Mouse (Mus musculus) limb, embryonic 14.5 days (tissue): ENCODE data around the gene Camk2g. TPM values are rescaled to one million over a fixed set of nuclear protein-coding genes. Genes with fewer than 3 reads are reported as not detected.

ENCODE experiments used
- ATAC-seq: fragments of 200-750 bp; cut with Nextera tagmentation; 2 replicates; pipeline ENCODE4 v1.8.0; 2017; ENCODE audit warnings: low read depth, moderate number of reproducible peaks, moderate TSS enrichment; ENCODE audit not compliant: low FRiP score
- DNase-seq: peaks from one replicate; pipeline ENCODE4 v3.0.0-alpha.2; 2015; ENCODE audit warnings: low spot score
- H3K27ac ChIP-seq: fragments of 300-500 bp; sonication (generic); replicated peaks from 2 replicates; pipeline ENCODE4 v1.5.1; 2014; ENCODE audit warnings: low read depth, mild to moderate bottlenecking, low read length, moderate library complexity, mixed read lengths
- H3K27me3 ChIP-seq: fragments of 300-500 bp; sonication (generic); 2 replicates; pipeline ENCODE4 v1.6.1; 2014; ENCODE audit warnings: low read length, mixed read lengths; ENCODE audit not compliant: control insufficient read depth, insufficient read depth
- H3K36me3 ChIP-seq: fragments of 300-500 bp; sonication (generic); 2 replicates; pipeline ENCODE4 v1.6.1; 2014; ENCODE audit warnings: mild to moderate bottlenecking, low read length, moderate library complexity, mixed read lengths; ENCODE audit not compliant: control insufficient read depth, insufficient read depth
- H3K4me1 ChIP-seq: fragments of 300-500 bp; sonication (generic); 2 replicates; pipeline ENCODE4 v1.6.1; 2014; ENCODE audit warnings: antibody characterized with exemption, low read length, mixed read lengths; ENCODE audit not compliant: control insufficient read depth, insufficient read depth
- H3K4me2 ChIP-seq: fragments of 300-500 bp; sonication (generic); replicated peaks from 2 replicates; pipeline ENCODE4 v1.6.1; 2014; ENCODE audit warnings: low read depth, mild to moderate bottlenecking, low read length, moderate library complexity; ENCODE audit not compliant: severe bottlenecking
- H3K4me3 ChIP-seq: fragments of 300-500 bp; sonication (generic); replicated peaks from 2 replicates; pipeline ENCODE4 v1.5.1; 2014; ENCODE audit warnings: low read length
- H3K9ac ChIP-seq: fragments of 300-500 bp; sonication (generic); 2 replicates; pipeline ENCODE4 v1.6.1; 2014; ENCODE audit warnings: mild to moderate bottlenecking, low read depth, low read length, moderate library complexity; ENCODE audit not compliant: severe bottlenecking
- H3K9me3 ChIP-seq: fragments of 300-500 bp; sonication (generic); 2 replicates; pipeline ENCODE4 v1.6.1; 2016; ENCODE audit warnings: low read length; ENCODE audit not compliant: control insufficient read depth
- POLR2A ChIP-seq: fragments of 200-500 bp; IDR thresholded peaks from 2 replicates; pipeline ENCODE4 v1.8.0; 2012; ENCODE audit warnings: inconsistent platforms, mild to moderate bottlenecking, moderate library complexity, borderline replicate concordance; ENCODE audit not compliant: insufficient read depth, insufficient read length; ENCODE audit errors: extremely low read depth
- WGBS: fragments of 180-500 bp; shearing (Covaris S2); extraction: QIAGEN DNeasy Blood & Tissue Kit; methylation state at CpG from one replicate; pipeline ENCODE4 v1.1.7; 2014; 5-methylcytosine and 5-hydroxymethylcytosine counted together
- polyA plus RNA-seq, 2 experiments: library from polyadenylated mRNA; depleted of rRNA in 1 of 2; stranded (reverse) in 1 of 2; unstranded in 1 of 2; fragments of >200 nt; fragmentation: Nextera tagmentation in 1 of 2; extraction: Ambion mirVana in 1 of 2; gene quantifications; 2 replicates each; pipeline versions ENCODE4 v1.2.1 to v1.2.3; 2012 to 2014

The Camk2g gene
- polyA plus RNA-seq, 2 experiments = 58.4 to 60.5 TPM

DNA sequence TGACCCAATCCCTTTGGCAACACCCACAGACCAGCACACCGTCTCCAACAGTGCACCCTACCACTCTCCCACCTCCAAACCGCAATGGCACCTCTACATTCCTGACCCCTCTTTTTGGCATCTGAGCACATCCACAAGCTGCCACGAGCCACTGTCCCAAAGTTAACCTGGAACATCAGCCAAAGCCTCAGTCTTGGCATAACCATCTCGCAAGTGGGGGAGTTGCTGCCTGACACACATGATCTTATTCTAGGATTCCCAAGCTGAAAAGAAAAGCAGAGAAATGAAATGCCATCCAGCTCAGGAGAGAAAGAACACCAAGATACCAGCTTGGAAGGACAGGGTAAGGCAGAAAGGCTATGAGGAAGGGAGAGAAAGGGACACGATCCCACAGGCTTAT is 3.4 kb downstream of the Camk2g start:
- Histone ChIP-seq H3K4me2 (no peak overlapping the region), H3K4me1 (peaks cover 17% of the 10 kb centered on the region), H3K27me3 (no peaks in the 10 kb centered on the region), H3K9ac (no peak overlapping the region), H3K9me3 (no peaks in the 10 kb centered on the region), H3K4me3 (no peak overlapping the region), H3K36me3 (peaks cover 58% of the 10 kb centered on the region), H3K27ac (no peak overlapping the region)
- DNase-seq (no peak), ATAC-seq (no peak)
- TF ChIP-seq POLR2A = no peak
- 98% methylated on average over 5 of the region's 5 CpGs for WGBS

DNA sequence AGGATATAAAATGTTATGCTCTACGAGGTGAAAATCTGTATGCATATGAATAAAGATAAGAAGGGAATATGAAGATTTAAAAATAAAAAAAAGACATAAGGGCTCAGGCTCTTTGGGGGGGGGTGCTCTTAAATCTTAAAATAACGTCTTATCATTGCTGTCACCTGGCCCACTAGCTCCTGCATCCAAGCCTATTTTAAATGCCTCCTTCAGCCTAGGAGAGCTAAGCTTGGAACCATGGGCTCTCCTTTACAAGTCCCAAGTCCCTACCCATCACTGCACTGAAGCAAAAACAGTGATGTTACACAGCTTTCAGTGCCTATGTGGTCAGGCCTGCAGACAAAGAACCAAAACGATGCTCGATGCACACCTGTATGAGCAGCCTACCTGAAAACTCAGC is 4.3 kb downstream of the Camk2g start:
- no peak overlapping the region for H3K9ac ChIP-seq
- no peak overlapping the region for H3K4me3 ChIP-seq
- H3K9me3 ChIP-seq = no peaks in the 10 kb centered on the region
- DNase-seq = no peak
- no peak for TF ChIP-seq POLR2A
- H3K36me3 ChIP-seq = peaks cover 67% of the 10 kb centered on the region
- no peak overlapping the region for H3K27ac ChIP-seq
- H3K27me3 ChIP-seq = no peaks in the 10 kb centered on the region
- H3K4me2 ChIP-seq = no peak overlapping the region
- 88% methylated on average over 4 of the region's 4 CpGs for WGBS
- ATAC-seq = no peak
- peaks cover 11% of the 10 kb centered on the region for H3K4me1 ChIP-seq

DNA sequence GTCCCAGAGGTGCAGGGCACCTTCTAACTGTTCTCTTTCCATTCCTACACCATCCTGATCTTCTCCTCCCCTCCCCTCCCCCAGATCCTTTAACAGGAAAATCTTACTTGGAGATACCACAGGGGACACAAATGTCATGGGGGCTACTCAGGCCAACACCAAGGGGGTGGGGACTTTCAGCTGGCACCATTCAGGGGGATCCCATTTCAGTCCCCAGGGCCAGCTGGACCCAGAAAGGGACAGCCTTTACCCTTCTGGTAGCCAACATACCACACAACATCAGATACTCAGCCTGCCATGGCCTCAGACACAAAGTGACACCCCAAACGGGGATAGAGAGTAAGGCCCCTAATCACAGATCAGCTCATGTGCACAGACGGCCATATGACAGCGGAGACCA is 5.7 kb downstream of the Camk2g start:
- Histone ChIP-seq H3K9ac (no peak overlapping the region), H3K4me2 (no peak overlapping the region), H3K4me1 (peaks cover 9% of the 10 kb centered on the region), H3K27me3 (no peaks in the 10 kb centered on the region), H3K9me3 (no peaks in the 10 kb centered on the region), H3K36me3 (peaks cover 75% of the 10 kb centered on the region), H3K4me3 (no peak overlapping the region), H3K27ac (no peak overlapping the region)
- TF ChIP-seq POLR2A = no peak
- 75% methylated on average over 3 of the region's 3 CpGs for WGBS
- DNase-seq = no peak
- ATAC-seq = no peak

DNA sequence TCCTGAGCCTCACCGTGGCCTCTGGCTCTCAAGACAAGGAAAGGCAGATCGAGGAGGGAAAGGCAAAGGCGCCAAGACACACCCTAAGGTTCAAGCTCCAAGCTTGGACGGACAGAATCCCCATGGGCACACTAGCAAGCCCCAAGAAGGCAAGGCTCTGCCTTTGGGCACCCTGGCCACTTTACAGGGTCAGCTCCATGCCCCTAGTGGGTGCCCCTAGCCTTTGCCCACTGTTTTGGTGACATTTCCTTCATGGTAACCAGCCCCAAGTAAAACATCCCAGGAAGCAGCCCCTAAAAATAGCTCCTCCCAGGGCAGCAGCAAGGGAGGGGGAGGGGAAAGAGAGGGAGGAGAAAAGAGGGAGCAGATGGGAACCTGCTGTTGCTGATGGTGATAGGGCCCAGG is 7.3 kb downstream of the Camk2g start:
- peaks cover 89% of the 10 kb centered on the region for H3K36me3 ChIP-seq
- H3K27ac ChIP-seq = no peak overlapping the region
- no peak overlapping the region for H3K9ac ChIP-seq
- TF ChIP-seq POLR2A = no peak
- H3K4me3 ChIP-seq = no peak overlapping the region
- H3K4me1 ChIP-seq = no peaks in the 10 kb centered on the region
- H3K4me2 ChIP-seq = no peak overlapping the region
- 69% methylated on average over 4 of the region's 4 CpGs for WGBS
- no peaks in the 10 kb centered on the region for H3K27me3 ChIP-seq
- H3K9me3 ChIP-seq = no peaks in the 10 kb centered on the region
- ATAC-seq (no peak), DNase-seq (no peak)

DNA sequence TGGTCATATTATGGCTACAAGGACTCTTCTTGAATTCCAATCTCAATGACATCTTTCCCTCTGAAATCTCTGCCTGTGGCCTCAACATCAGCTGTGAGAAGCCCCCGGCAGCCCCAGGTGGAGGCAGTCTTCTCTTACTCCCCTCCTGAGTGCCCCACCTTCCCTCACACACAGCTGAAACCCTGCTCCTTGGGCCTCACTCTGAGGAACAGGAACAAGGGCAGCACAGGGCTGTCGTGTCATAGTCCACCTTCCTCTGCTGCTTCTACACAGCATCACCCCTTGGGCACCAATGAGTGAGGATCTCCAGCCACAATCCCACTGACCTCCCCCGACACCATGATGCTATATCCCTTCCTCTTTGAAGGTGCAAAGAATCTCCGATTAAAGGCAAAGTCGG is 7.9 kb downstream of the Camk2g start:
- no peak overlapping the region for H3K4me3 ChIP-seq
- H3K9ac ChIP-seq = no peak overlapping the region
- DNase-seq (no peak), ATAC-seq (no peak)
- no peak overlapping the region for H3K27ac ChIP-seq
- H3K9me3 ChIP-seq = no peaks in the 10 kb centered on the region
- H3K4me1 ChIP-seq = no peaks in the 10 kb centered on the region
- H3K4me2 ChIP-seq = no peak overlapping the region
- no peak for TF ChIP-seq POLR2A
- no peaks in the 10 kb centered on the region for H3K27me3 ChIP-seq
- peaks cover 89% of the 10 kb centered on the region for H3K36me3 ChIP-seq
- 79% methylated on average over 5 of the region's 5 CpGs for WGBS

DNA sequence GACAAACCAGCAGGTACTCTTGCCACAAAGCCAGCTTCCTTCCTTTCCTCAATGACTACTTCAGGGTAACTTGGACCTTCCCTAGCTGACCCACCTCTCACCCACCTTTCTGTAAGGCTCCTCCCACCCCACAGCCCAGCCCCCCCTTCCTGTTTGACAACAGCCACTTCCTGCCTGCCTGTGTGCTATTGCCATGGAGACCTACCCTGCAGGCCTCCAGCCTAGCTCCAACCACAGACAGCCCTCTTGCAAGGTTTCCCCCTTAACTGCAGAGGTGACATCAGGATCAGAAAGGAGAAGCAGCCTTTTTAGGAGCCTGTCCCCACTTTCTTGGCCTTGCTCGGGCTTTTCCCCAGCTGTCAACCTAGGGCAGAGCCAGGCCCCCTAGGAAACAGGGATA is 8.7 kb downstream of the Camk2g start:
- no peak overlapping the region for H3K9ac ChIP-seq
- no peak overlapping the region for H3K4me3 ChIP-seq
- ATAC-seq = no peak
- H3K27me3 ChIP-seq = no peaks in the 10 kb centered on the region
- H3K4me2 ChIP-seq = no peak overlapping the region
- no peak for DNase-seq
- H3K36me3 ChIP-seq = peaks cover 88% of the 10 kb centered on the region
- TF ChIP-seq POLR2A = no peak
- 59% methylated on average over 1 of the region's 1 CpGs for WGBS
- H3K27ac ChIP-seq = no peak overlapping the region
- no peaks in the 10 kb centered on the region for H3K9me3 ChIP-seq
- no peaks in the 10 kb centered on the region for H3K4me1 ChIP-seq
